Mouse (Mus musculus) lung, adult 2 months (tissue): ENCODE data around the gene Ubap1l. TPM values are rescaled to one million over a fixed set of nuclear protein-coding genes. Genes with fewer than 3 reads are reported as not detected.

Experiments used
- DNase-seq: peaks from one replicate; pipeline ENCODE4 v3.0.0; 2022
- H3K4me1 ChIP-seq: fragments of 200-500 bp; 2 replicates; pipeline ENCODE4 v1.6.1; 2011; ENCODE audit warnings: low read length; ENCODE audit not compliant: control insufficient read depth, insufficient read depth
- H3K4me3 ChIP-seq: fragments of 200-500 bp; replicated peaks from 2 replicates; pipeline ENCODE3; 2011; ENCODE audit warnings: low read depth, mild to moderate bottlenecking, control low read depth, low read length; ENCODE audit errors: extremely low read depth
- CTCF ChIP-seq: fragments of 200-500 bp; IDR thresholded peaks from 2 replicates; pipeline ENCODE4 v1.5.1; 2011; ENCODE audit warnings: mild to moderate bottlenecking, low read length, control low read depth; ENCODE audit not compliant: insufficient read depth
- POLR2A ChIP-seq: fragments of 200-500 bp; IDR thresholded peaks from 2 replicates; pipeline ENCODE4 v1.6.1; 2011; ENCODE audit warnings: low read depth, mild to moderate bottlenecking, control low read depth, low read length, borderline replicate concordance; ENCODE audit errors: extremely low read depth
- WGBS: fragments of 180-500 bp; shearing (Covaris S2); methylation state at CpG from one replicate; pipeline ENCODE4 v1.1.7; 2018; 5-methylcytosine and 5-hydroxymethylcytosine counted together
- polyA plus RNA-seq: library from polyadenylated mRNA; depleted of rRNA; stranded (reverse); fragments of >200 nt; gene quantifications from 2 replicates; pipeline ENCODE4 v1.2.3, GENCODE M21; 2012

Gene Ubap1l
- polyA plus RNA-seq, 1 experiment = 0.37 TPM

- 77% methylated on average over 5 of the region's 5 CpGs for WGBS
- Histone ChIP-seq H3K4me1 (peaks cover 18% of the 10 kb centered on the region), H3K4me3 (no peak overlapping the region)
- no peak for DNase-seq
- no peak for TF ChIP-seq CTCF
- TF ChIP-seq POLR2A = no peak
Observed at GRCm38 (mm10) chr9:65407327-65407726, 46.5 kb downstream of the Ubap1l start.

- no peak for DNase-seq
Observed at GRCm38 (mm10) chr9:65407861-65408260, 47.0 kb downstream of the Ubap1l start.

GRCm38 (mm10) chr9:65408871-65409295, 48.0 kb downstream of the Ubap1l start:
- no peak for TF ChIP-seq CTCF
- TF ChIP-seq POLR2A = no peak
- DNase-seq = peak; percentile 54
- Histone ChIP-seq H3K4me1 (peaks cover 16% of the 10 kb centered on the region), H3K4me3 (no peak overlapping the region)
- 38% methylated on average over 5 of the region's 5 CpGs for WGBS

More at GRCm38 (mm10) chr9:65407861-65408260, 47.0 kb downstream of the Ubap1l start:
- no peak overlapping the region for H3K4me3 ChIP-seq
- 63% methylated on average over 3 of the region's 3 CpGs for WGBS
- H3K4me1 ChIP-seq = peaks cover 18% of the 10 kb centered on the region
- TF ChIP-seq CTCF = no peak
- no peak for TF ChIP-seq POLR2A

GRCm38 (mm10) chr9:65410378-65410777, 49.5 kb downstream of the Ubap1l start:
- Histone ChIP-seq H3K4me1 (peaks cover 13% of the 10 kb centered on the region), H3K4me3 (no peak overlapping the region)
- WGBS = 67% methylated on average over 8 of the region's 8 CpGs
- TF ChIP-seq CTCF (no peak), POLR2A (no peak)
- peak; percentile 47 for DNase-seq

GRCm38 (mm10) chr9:65411326-65411725, 50.5 kb downstream of the Ubap1l start:
- peaks cover 13% of the 10 kb centered on the region for H3K4me1 ChIP-seq
- TF ChIP-seq POLR2A (no peak), CTCF (no peak)
- WGBS = 51% methylated on average over 3 of the region's 3 CpGs
- no peak for DNase-seq
- no peak overlapping the region for H3K4me3 ChIP-seq

- no peak for DNase-seq
- H3K4me3 ChIP-seq = no peak overlapping the region
- 38% methylated on average over 3 of the region's 3 CpGs for WGBS
- TF ChIP-seq POLR2A (no peak), CTCF (0 out of 2 replicates have a peak, but pooled peaks have one; percentile 13)
- no peaks in the 10 kb centered on the region for H3K4me1 ChIP-seq
Observed at GRCm38 (mm10) chr9:65417738-65418137, 56.9 kb downstream of the Ubap1l start.

GRCm38 (mm10) chr9:65419633-65420032, 58.8 kb downstream of the Ubap1l start:
- DNase-seq = no peak
- TF ChIP-seq POLR2A = no peak
- TF ChIP-seq CTCF = no peak
- 62% methylated on average over 3 of the region's 3 CpGs for WGBS
- Histone ChIP-seq H3K4me3 (no peak overlapping the region), H3K4me1 (no peaks in the 10 kb centered on the region)

GRCm38 (mm10) chr9:65422760-65423501, 62.1 kb downstream of the Ubap1l start, which contains the start of gene Slc51b:
TSS of gene Slc51b (minus strand) at chr9:65422955.
- DNase-seq = no peak
- 81% methylated on average over 11 of the region's 11 CpGs for WGBS

GRCm38 (mm10) chr9:65424393-65424792, 63.6 kb downstream of the Ubap1l start:
- H3K4me3 ChIP-seq = no peak overlapping the region
- 20% methylated on average over 3 of the region's 3 CpGs for WGBS
- no peak for TF ChIP-seq CTCF
- TF ChIP-seq POLR2A = no peak
- no peaks in the 10 kb centered on the region for H3K4me1 ChIP-seq
- no peak for DNase-seq

More at GRCm38 (mm10) chr9:65422760-65423501, 62.1 kb downstream of the Ubap1l start, which contains the start of gene Slc51b:
- Histone ChIP-seq H3K4me3 (no peak within 1 kb of the TSS), H3K4me1 (no peaks in the 10 kb centered on the region)
- TF ChIP-seq CTCF (no peak), POLR2A (no peak)

- 60% methylated on average over 2 of the region's 2 CpGs for WGBS
- TF ChIP-seq POLR2A (no peak), CTCF (no peak)
- no peak overlapping the region for H3K4me3 ChIP-seq
- H3K4me1 ChIP-seq = no peaks in the 10 kb centered on the region
- no peak for DNase-seq
Observed at GRCm38 (mm10) chr9:65427511-65427910, 66.7 kb downstream of the Ubap1l start.
